Mouse (Mus musculus) hindbrain, postnatal 0 days (tissue): Measurements from ENCODE around the gene Gm42878. TPM values are rescaled to one million over a fixed set of nuclear protein-coding genes. Genes with fewer than 3 reads are reported as not detected.

Source experiments
- ATAC-seq: fragments of 200-750 bp; cut with Nextera tagmentation; 2 replicates; pipeline ENCODE4 v1.8.0; 2017; ENCODE audit warnings: mild to moderate bottlenecking, moderate TSS enrichment, moderate library complexity
- DNase-seq: peaks from one replicate; pipeline ENCODE4 v3.0.0-alpha.2; 2015; ENCODE audit warnings: low spot score
- H3K27ac ChIP-seq: fragments of 300-500 bp; sonication (generic); 2 replicates; pipeline ENCODE4 v1.5.1; 2014; ENCODE audit warnings: mild to moderate bottlenecking
- H3K27me3 ChIP-seq: fragments of 300-500 bp; sonication (generic); 2 replicates; pipeline ENCODE4 v1.6.1; 2014; ENCODE audit warnings: low read length, mixed read lengths; ENCODE audit not compliant: insufficient read depth
- H3K36me3 ChIP-seq: fragments of 300-500 bp; sonication (generic); 2 replicates; pipeline ENCODE4 v1.6.1; 2014; ENCODE audit warnings: low read length, mixed read lengths; ENCODE audit not compliant: insufficient read depth
- H3K4me1 ChIP-seq: fragments of 300-500 bp; sonication (generic); 2 replicates; pipeline ENCODE4 v1.6.1; 2014; ENCODE audit warnings: antibody characterized with exemption, low read length, mixed read lengths; ENCODE audit not compliant: insufficient read depth
- H3K4me2 ChIP-seq: fragments of 300-500 bp; sonication (generic); 2 replicates; pipeline ENCODE4 v1.6.1; 2014; ENCODE audit warnings: low read depth, mild to moderate bottlenecking, low read length, moderate library complexity, mixed read lengths
- H3K4me3 ChIP-seq: fragments of 300-500 bp; sonication (generic); 2 replicates; pipeline ENCODE4 v1.5.1; 2014; ENCODE audit warnings: low read length
- H3K9ac ChIP-seq: fragments of 300-500 bp; sonication (generic); replicated peaks from 2 replicates; pipeline ENCODE4 v1.6.1; 2014; ENCODE audit warnings: mild to moderate bottlenecking, low read length, moderate library complexity, mixed read lengths
- H3K9me3 ChIP-seq: fragments of 300-500 bp; sonication (generic); 2 replicates; pipeline ENCODE4 v1.6.1; 2016; ENCODE audit warnings: low read length, mixed read lengths
- CTCF ChIP-seq: IDR thresholded peaks from 2 replicates; pipeline ENCODE4 v1.5.1; 2016; ENCODE audit warnings: antibody characterized with exemption, control low read depth, low read depth
- WGBS: fragments of 180-500 bp; shearing (Covaris S2); extraction: QIAGEN DNeasy Blood & Tissue Kit; methylation state at CpG from one replicate; pipeline ENCODE4 v1.1.7; 2014; 5-methylcytosine and 5-hydroxymethylcytosine counted together
- polyA plus RNA-seq: library from polyadenylated mRNA; unstranded; fragments of >200 nt; fragmentation: Nextera tagmentation; extraction: Ambion mirVana; gene quantifications from 2 replicates; pipeline ENCODE4 v1.2.1, GENCODE M21; 2015
- total RNA-seq: library from RNA; depleted of rRNA; stranded (reverse); fragments of >200 nt; gene quantifications from 2 replicates; pipeline ENCODE4 v1.2.3, GENCODE M21; 2014

Gm42878 gene
- total and polyA plus RNA-seq, 2 experiments from 2014 or later, result not detected

DNA sequence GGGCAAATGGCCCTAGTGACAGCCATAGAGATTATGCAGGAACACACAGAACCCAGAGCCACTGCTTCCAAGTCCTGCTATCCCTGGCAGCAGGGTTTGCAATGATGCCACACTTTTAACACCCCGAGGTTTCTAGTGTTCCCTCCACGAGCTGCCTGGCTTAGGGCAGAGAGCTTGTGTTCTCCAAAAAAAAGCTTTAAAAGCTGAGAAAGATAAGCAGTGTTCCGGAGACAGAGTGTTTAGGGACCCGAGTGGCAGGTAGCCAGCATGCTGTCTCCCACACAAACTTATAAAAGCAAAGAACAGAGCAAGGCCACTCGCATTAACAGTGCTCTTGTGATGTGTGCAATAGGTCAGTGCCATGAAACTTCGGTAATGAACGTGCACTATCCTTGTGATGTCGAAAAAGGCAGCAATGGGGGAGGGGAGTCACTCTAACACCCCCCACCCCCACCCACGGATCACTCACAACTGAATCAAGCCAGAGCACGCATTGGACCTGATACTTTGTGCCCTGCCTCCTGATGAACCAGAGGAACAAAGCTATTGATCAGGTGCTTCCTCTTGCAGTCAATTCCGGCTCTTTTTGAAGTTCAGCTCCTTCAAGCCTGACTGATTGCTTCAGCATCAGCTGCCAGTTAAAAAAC is 46.3 kb upstream of the Gm42878 start:
- H3K27me3 ChIP-seq, result no peaks in the 10 kb centered on the region
- 0 out of 2 replicates have a peak overlapping the region, but pooled peaks have one; percentile 26 for H3K27ac ChIP-seq
- WGBS, result 60% methylated on average over 11 of the region's 11 CpGs
- no peaks in the 10 kb centered on the region for H3K36me3 ChIP-seq
- no peak for TF ChIP-seq CTCF
- H3K4me2 ChIP-seq, result peak overlapping the region; percentile 94; the same call in 1 of the 2 replicates
- DNase-seq, result no peak
- no peak for ATAC-seq
- peaks cover 6% of the 10 kb centered on the region; the same call in 1 of the 2 replicates for H3K4me1 ChIP-seq
- H3K4me3 ChIP-seq, result no peak overlapping the region
- H3K9me3 ChIP-seq, result no peaks in the 10 kb centered on the region
- H3K9ac ChIP-seq, result no peak overlapping the region

- no peak overlapping the region for H3K27ac ChIP-seq
- H3K27me3 ChIP-seq, result no peaks in the 10 kb centered on the region
- 86% methylated on average over 6 of the region's 6 CpGs for WGBS
- no peaks in the 10 kb centered on the region for H3K36me3 ChIP-seq
- no peaks in the 10 kb centered on the region for H3K9me3 ChIP-seq
- no peak overlapping the region for H3K4me3 ChIP-seq
- ATAC-seq, result no peak
- DNase-seq, result no peak
- H3K9ac ChIP-seq, result no peak overlapping the region
- peaks cover 6% of the 10 kb centered on the region; the same call in 1 of the 2 replicates for H3K4me1 ChIP-seq
- H3K4me2 ChIP-seq, result no peak overlapping the region
- no peak for TF ChIP-seq CTCF
Measured at GRCm38 (mm10) chr5:121589928-121590327, 44.6 kb upstream of the Gm42878 start.

DNA sequence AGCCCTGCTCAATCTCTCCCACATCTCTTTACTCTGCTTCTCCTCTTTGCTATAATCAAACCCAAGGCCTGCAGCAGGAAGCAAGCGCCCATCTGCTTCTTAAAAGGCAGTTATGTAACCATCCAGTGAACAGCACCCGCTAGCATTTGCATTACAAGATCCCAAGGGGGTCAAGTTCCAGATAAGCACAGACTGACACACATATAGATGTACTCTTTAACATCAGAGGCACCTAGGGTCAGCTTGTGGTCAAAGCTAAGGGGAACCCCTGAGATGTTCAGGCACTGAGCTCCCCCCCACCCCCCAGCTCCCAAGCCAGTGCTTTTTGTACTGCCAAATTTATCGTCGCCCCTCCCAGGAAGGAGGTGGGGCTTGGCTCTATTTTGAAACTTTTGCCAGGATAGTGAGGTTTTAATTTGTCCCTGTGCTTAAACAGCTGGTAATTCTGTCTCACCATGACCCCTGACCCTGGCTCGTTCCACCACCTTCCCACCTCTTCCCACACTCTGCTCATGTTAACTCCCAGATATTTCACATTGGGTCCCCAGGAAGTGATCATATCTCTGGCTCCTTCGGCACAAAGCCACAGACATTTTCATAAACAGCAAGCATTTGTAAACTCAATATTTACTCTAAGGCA is 41.2 kb upstream of the Gm42878 start:
- ATAC-seq (no peak), DNase-seq (no peak)
- Histone ChIP-seq H3K27me3 (no peaks in the 10 kb centered on the region), H3K36me3 (no peaks in the 10 kb centered on the region), H3K4me1 (no peaks in the 10 kb centered on the region), H3K4me3 (no peak overlapping the region), H3K4me2 (no peak overlapping the region), H3K27ac (no peak overlapping the region), H3K9ac (no peak overlapping the region), H3K9me3 (no peaks in the 10 kb centered on the region)
- no peak for TF ChIP-seq CTCF
- WGBS, result 74% methylated on average over 6 of the region's 6 CpGs

DNA sequence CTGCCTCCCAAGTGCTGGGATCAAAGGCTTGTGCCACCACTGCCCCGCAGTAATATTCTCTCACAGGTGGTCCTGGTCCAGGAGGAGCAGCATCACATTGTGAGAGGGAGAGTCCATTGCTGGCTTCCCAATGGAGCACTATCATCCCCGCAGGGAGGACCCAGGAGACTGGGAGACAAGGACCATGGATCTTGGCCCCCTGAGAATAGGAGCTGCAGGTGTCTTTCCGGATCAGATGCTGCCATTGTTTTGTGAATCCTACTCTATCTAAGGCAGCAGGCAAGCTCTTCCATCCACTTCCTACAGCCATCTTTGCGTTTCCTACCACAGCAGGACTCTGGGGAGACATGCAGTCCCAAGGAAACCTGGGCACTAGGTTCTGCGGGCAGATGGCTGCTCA is 40.4 kb upstream of the Gm42878 start:
- H3K4me2 ChIP-seq, result no peak overlapping the region
- WGBS, result 85% methylated on average over 5 of the region's 5 CpGs
- no peak for TF ChIP-seq CTCF
- no peaks in the 10 kb centered on the region for H3K9me3 ChIP-seq
- DNase-seq (no peak), ATAC-seq (no peak)
- H3K27me3 ChIP-seq, result no peaks in the 10 kb centered on the region
- no peak overlapping the region for H3K9ac ChIP-seq
- H3K36me3 ChIP-seq, result no peaks in the 10 kb centered on the region
- H3K27ac ChIP-seq, result no peak overlapping the region
- H3K4me1 ChIP-seq, result no peaks in the 10 kb centered on the region
- no peak overlapping the region for H3K4me3 ChIP-seq

- no peaks in the 10 kb centered on the region for H3K27me3 ChIP-seq
- WGBS, result 97% methylated on average over 10 of the region's 10 CpGs
- no peak for TF ChIP-seq CTCF
- no peak overlapping the region for H3K4me2 ChIP-seq
- H3K4me3 ChIP-seq, result no peak overlapping the region
- no peak overlapping the region for H3K27ac ChIP-seq
- H3K9ac ChIP-seq, result no peak overlapping the region
- DNase-seq (no peak), ATAC-seq (no peak)
- no peaks in the 10 kb centered on the region for H3K9me3 ChIP-seq
- no peaks in the 10 kb centered on the region for H3K4me1 ChIP-seq
- no peaks in the 10 kb centered on the region; the same call in 1 of the 2 replicates for H3K36me3 ChIP-seq
Measured at GRCm38 (mm10) chr5:121585005-121585404, 39.7 kb upstream of the Gm42878 start.

DNA sequence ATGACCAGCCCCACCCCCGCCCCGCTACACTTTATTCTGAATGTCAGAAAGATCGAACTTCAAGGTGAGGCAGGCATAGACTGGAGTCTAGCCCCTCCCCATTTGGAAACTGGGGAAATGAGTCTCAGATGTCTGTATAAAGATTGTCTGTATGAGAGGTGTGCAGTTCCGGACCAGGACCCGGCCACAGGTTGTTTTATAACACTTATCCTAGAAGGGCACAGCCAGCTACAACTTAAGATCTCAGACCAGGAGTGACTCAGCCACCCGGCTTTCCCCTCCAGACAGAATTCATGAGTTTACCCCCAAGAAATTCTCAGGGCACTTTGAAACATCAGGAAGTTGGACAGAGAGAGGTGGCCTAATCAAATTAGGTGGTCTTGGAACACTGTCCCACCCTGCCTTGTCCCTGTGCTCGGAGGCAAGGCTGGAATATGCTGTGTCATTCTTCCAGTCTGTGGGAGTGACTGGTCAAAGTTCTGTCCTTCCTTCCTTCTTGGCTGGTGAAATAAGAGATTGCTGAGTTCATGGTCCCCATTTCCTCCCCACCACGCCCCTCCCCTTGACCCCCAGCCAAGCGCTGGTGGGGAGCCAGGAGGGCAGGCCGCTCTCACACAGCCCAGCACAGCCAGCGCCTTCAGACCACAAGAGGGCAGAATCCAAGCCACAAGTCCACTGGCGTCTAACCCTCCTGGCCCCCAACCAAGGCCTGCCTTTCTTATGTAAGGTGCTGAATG is 38.7 kb upstream of the Gm42878 start:
- 52% methylated on average over 12 of the region's 12 CpGs for WGBS
- Histone ChIP-seq H3K4me3 (no peak overlapping the region), H3K36me3 (peaks cover 8% of the 10 kb centered on the region; the same call in 1 of the 2 replicates), H3K4me1 (no peaks in the 10 kb centered on the region), H3K4me2 (no peak overlapping the region), H3K27ac (peak overlapping the region; percentile 26; the same call in 1 of the 2 replicates), H3K9me3 (no peaks in the 10 kb centered on the region), H3K9ac (no peak overlapping the region), H3K27me3 (no peaks in the 10 kb centered on the region)
- peak; percentile 75 for TF ChIP-seq CTCF
- ATAC-seq, result peak; percentile 70
- peak; percentile 78 for DNase-seq
